Mouse (Mus musculus) heart, adult 2 months (tissue): ENCODE measurements at regions not wholly inside any gene's neighbourhood (a gene's known extent, or its start where the extent isn't known, plus 50 kb on each side); places are given as distances from the start of the nearest gene placed in this dataset.

ENCODE experiments used
- DNase-seq, 2 experiments: peaks; one replicate each; pipeline ENCODE4 v3.0.0; 2021
- H3K27ac ChIP-seq: fragments of 200-600 bp; 2 replicates; pipeline ENCODE4 v1.8.1; 2022
- H3K27me3 ChIP-seq: fragments of 200-500 bp; 2 replicates; pipeline ENCODE4 v1.6.1; 2012; ENCODE audit warnings: mild to moderate bottlenecking, low read length, inconsistent platforms, mixed read lengths; ENCODE audit not compliant: control insufficient read depth, insufficient read depth
- H3K36me3 ChIP-seq: fragments of 200-500 bp; 2 replicates; pipeline ENCODE4 v1.6.1; 2012; ENCODE audit warnings: low read length, inconsistent platforms; ENCODE audit not compliant: control insufficient read depth, insufficient read depth
- H3K4me1 ChIP-seq: fragments of 200-500 bp; 2 replicates; pipeline ENCODE4 v1.6.1; 2011; ENCODE audit warnings: low read length; ENCODE audit not compliant: control insufficient read depth, insufficient read depth
- H3K4me3 ChIP-seq: fragments of 200-600 bp; 2 replicates; pipeline ENCODE4 v1.8.1; 2022
- H3K79me2 ChIP-seq: fragments of 200-500 bp; replicated peaks from 2 replicates; pipeline ENCODE4 v1.6.1; 2012; ENCODE audit warnings: mild to moderate bottlenecking, inconsistent platforms, low read length, moderate library complexity, mixed read lengths; ENCODE audit not compliant: control insufficient read depth, insufficient read depth
- H3K9ac ChIP-seq: fragments of 200-500 bp; 2 replicates; pipeline ENCODE4 v1.6.1; 2012; ENCODE audit warnings: low read depth, mild to moderate bottlenecking, control low read depth, inconsistent platforms, low read length, mixed read lengths
- CTCF ChIP-seq: fragments of 200-600 bp; IDR thresholded peaks from 2 replicates; pipeline ENCODE4 v1.8.1; 2022; ENCODE audit warnings: antibody characterized with exemption, mild to moderate bottlenecking, moderate library complexity
- EP300 ChIP-seq: fragments of 200-500 bp; IDR thresholded peaks from 2 replicates; pipeline ENCODE4 v1.6.1; 2011; ENCODE audit warnings: low read depth, low read length, control low read depth; ENCODE audit not compliant: insufficient read depth
- POLR2A ChIP-seq: fragments of 200-500 bp; IDR thresholded peaks from 2 replicates; pipeline ENCODE4 v1.6.1; 2011; ENCODE audit warnings: mild to moderate bottlenecking, low read depth, low read length, control low read depth; ENCODE audit not compliant: insufficient read depth
- WGBS: fragments of 180-500 bp; shearing (Covaris S2); methylation state at CpG from one replicate; pipeline ENCODE4 v1.1.7; 2018; 5-methylcytosine and 5-hydroxymethylcytosine counted together
- intact Hi-C: fragments of 180-260 bp; cut with DNase I; formaldehyde crosslinking; loops from one replicate; pipeline ENCODE4 v1.15.1; 2025

DNA sequence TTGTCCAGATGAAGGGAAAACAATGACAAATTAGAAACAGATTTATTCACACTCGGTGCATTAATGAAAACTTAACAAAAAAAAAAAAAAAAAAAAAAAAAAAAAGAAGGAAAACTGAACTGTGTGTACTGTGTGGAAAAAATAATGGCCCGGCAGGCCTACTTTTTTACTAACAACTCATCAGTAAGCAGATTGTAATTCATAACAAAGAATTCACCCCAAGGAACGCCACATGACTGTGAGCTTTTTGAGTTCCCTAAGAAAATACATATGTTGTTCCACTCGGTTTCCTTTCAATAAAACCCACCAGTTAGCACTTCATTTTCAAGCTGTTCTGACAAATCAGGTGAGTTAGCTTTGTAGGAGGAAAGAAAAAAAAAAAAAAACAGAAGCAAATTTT lies 254.4 kb upstream of the Tbx18 start:
- intact Hi-C loops, result loop anchor here (10.0 kb wide), 1 partner anchor 239 kb away; no protein-coding TSS in a partner anchor
- Histone ChIP-seq H3K27ac (no peak overlapping the region), H3K79me2 (no peaks in the 10 kb centered on the region), H3K4me1 (no peaks in the 10 kb centered on the region), H3K27me3 (peaks cover 2% of the 10 kb centered on the region; the same call in 1 of the 2 replicates), H3K36me3 (no peaks in the 10 kb centered on the region), H3K9ac (no peak overlapping the region), H3K4me3 (no peak overlapping the region)
- DNase-seq, result no peak
- TF ChIP-seq POLR2A (no peak), EP300 (no peak), CTCF (no peak)
- 74% methylated on average over 4 of the region's 4 CpGs for WGBS

DNA sequence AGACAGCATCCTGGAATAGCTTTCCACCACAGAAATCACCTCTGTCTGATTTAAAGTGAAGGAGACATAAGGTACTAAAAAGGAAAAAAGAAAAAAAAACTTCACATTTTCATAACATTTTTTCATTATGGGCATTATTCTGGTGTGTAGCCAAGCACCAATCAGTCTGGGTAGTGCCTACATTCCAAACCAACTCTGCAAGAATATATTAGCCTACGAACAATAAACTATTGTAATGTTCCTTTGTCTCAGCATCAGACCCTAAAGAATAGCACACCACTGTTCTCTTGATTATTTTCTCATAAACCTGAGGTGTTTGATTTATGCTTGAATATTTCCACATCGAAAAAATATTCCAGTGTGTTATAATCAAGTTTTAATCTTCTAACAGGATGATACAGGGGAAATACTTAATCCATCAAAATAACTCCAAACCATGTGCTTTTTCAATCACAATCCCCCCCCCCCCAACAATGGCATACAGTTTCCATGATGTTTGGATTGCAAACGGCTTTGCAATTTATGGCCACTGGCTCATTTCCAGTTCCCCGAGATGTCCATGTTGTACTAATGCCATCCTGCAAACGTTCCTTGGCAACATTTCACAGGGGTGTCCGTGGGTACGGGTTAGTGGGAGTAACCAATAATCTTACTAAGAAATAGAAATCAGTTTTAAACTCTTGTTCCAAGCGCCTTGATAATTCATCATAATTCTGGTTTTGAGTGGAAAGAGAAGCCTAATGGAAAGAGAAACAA lies 275.1 kb upstream of the Tbx18 start:
- no peak overlapping the region for H3K4me3 ChIP-seq
- TF ChIP-seq CTCF, result no peak
- TF ChIP-seq POLR2A, result no peak
- TF ChIP-seq EP300, result no peak
- H3K36me3 ChIP-seq, result no peaks in the 10 kb centered on the region
- no peak overlapping the region for H3K9ac ChIP-seq
- intact Hi-C loops, result no loop called here
- H3K27ac ChIP-seq, result no peak overlapping the region
- 74% methylated on average over 8 of the region's 8 CpGs for WGBS
- no peaks in the 10 kb centered on the region for H3K79me2 ChIP-seq
- no peak for DNase-seq
- no peaks in the 10 kb centered on the region for H3K4me1 ChIP-seq
- H3K27me3 ChIP-seq, result no peaks in the 10 kb centered on the region

DNA sequence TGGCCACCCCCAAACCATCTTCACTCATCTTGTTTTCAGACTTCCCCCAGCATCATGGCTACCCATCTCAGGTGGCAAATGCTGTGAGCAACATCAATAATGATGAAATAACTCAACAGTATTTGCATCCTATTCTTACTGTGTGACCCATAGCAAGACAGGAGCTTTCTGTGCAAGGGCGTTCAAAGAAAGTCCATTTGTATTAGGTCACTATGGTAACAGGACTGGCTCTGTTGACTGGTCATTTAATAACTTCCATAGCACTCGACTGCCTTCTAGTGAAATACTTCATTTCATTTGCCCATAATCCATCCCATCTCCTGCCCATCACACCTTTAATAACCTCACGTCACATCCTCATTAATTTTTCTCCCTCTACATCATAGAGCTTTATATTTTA lies 292.7 kb upstream of the Tbx18 start:
- no peak overlapping the region for H3K27ac ChIP-seq
- H3K36me3 ChIP-seq, result no peaks in the 10 kb centered on the region
- 79% methylated on average over 3 of the region's 3 CpGs for WGBS
- DNase-seq, result no peak
- H3K4me3 ChIP-seq, result no peak overlapping the region
- no peak overlapping the region for H3K9ac ChIP-seq
- no peaks in the 10 kb centered on the region for H3K79me2 ChIP-seq
- H3K27me3 ChIP-seq, result no peaks in the 10 kb centered on the region
- H3K4me1 ChIP-seq, result no peaks in the 10 kb centered on the region
- intact Hi-C loops, result no loop called here
- TF ChIP-seq EP300, result no peak
- TF ChIP-seq CTCF, result no peak
- TF ChIP-seq POLR2A, result no peak

DNA sequence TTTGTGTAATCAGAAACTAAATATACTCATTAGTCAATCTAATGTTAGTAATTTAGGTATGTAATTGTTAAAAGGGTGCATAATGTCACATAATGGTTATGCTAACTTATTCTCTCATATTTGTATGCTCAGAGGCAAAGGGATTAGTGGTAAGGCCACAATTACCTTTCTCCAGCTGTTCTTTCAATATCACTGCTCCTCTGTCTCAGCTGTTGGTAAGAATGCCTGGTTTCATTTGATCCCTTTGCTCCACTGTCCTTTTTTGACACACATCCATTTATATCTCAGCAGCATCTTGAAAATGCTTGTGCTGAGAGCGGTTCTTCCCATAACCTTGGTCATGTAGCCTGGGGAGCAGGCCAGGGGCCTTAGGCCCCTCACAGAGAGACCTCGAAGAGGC lies 294.9 kb upstream of the Tbx18 start:
- no peaks in the 10 kb centered on the region for H3K79me2 ChIP-seq
- no peak overlapping the region for H3K4me3 ChIP-seq
- no peaks in the 10 kb centered on the region for H3K27me3 ChIP-seq
- H3K9ac ChIP-seq, result no peak overlapping the region
- 69% methylated on average over 2 of the region's 2 CpGs for WGBS
- intact Hi-C loops, result no loop called here
- no peak for TF ChIP-seq EP300
- no peak for TF ChIP-seq CTCF
- TF ChIP-seq POLR2A, result no peak
- no peaks in the 10 kb centered on the region for H3K36me3 ChIP-seq
- DNase-seq, result no peak
- H3K4me1 ChIP-seq, result no peaks in the 10 kb centered on the region
- no peak overlapping the region for H3K27ac ChIP-seq

DNA sequence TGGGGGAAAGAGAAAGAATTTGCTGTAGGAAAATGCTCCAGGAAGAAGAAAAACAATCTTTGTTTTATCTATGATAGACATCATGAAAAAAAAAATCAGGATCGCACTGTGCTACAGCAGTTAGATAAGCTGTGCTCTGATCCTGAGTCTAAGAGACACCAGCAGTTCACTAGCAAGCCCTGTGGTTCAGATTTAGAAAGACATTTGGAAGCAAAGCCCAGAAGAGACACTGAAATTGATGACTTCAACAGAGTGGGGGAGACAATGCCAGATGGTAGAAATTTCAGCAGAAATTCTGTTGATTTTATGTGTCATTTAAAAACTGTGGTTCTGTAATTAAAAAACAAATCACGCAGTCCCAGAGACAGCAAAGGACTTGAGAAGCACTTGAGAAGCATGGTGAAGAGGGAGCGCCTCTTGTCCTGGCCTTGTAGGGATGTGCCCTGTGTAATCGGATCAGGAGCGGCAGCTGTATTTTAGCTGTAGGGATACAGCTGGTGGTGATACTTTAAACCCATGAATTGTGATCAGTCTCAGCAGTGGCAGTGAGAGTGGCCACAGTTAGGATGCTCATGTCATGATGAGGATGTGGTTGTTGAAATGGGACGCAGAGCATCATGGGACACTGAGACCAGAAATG lies 296.4 kb upstream of the Nt5e start:
- Histone ChIP-seq H3K79me2 (no peaks in the 10 kb centered on the region), H3K9ac (no peak overlapping the region), H3K27me3 (no peaks in the 10 kb centered on the region), H3K27ac (no peak overlapping the region), H3K4me1 (no peaks in the 10 kb centered on the region), H3K4me3 (no peak overlapping the region), H3K36me3 (no peaks in the 10 kb centered on the region)
- WGBS, result 86% methylated on average over 6 of the region's 6 CpGs
- no peak for TF ChIP-seq CTCF
- intact Hi-C loops, result no loop called here
- no peak for DNase-seq

DNA sequence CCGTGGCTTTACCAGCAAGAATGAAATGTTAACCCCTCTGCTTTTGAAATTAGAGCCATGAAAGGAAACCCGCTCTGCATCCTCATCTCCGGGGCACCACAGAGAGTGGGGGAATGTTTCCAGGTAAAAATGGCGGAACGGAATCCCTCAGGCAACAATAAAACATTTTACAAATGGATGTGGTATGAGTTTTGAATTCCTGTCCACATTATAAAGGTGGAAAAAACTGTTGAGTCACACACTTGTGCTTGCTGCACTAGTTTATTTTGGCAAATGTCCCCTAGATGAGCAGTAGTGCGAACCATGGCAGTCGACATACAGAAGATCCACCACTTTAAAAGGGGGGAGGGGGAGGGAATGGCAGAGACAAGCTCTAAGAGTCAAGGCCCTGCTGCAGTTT lies 289.4 kb upstream of the Nt5e start:
- no peaks in the 10 kb centered on the region for H3K27me3 ChIP-seq
- H3K4me3 ChIP-seq, result no peak overlapping the region
- WGBS, result 84% methylated on average over 7 of the region's 7 CpGs
- H3K79me2 ChIP-seq, result no peaks in the 10 kb centered on the region
- no peaks in the 10 kb centered on the region for H3K36me3 ChIP-seq
- TF ChIP-seq POLR2A, result no peak
- TF ChIP-seq CTCF, result no peak
- TF ChIP-seq EP300, result no peak
- H3K9ac ChIP-seq, result no peak overlapping the region
- no peaks in the 10 kb centered on the region for H3K4me1 ChIP-seq
- no peak for DNase-seq
- H3K27ac ChIP-seq, result no peak overlapping the region
- intact Hi-C loops, result no loop called here
